Mouse (Mus musculus) ES-Bruce4 (cell line): ENCODE data around the gene Gm10300.

Experiments
- CTCF ChIP-seq: IDR thresholded peaks from one replicate; pipeline ENCODE4 v1.8.1; 2011; ENCODE audit warnings: low read depth, low read length
- POLR2A ChIP-seq: IDR thresholded peaks from one replicate; pipeline ENCODE4 v1.8.1; 2011; ENCODE audit warnings: low read length; ENCODE audit not compliant: insufficient read depth

GRCm38 (mm10) chr4:132093928-132094327 lies 19.4 kb downstream of the Gm10300 start:
- no peak for TF ChIP-seq POLR2A
- TF ChIP-seq CTCF, result no peak
